8 mouse cellular contexts compared by ENCODE assay signal in the genomic region with DNA sequence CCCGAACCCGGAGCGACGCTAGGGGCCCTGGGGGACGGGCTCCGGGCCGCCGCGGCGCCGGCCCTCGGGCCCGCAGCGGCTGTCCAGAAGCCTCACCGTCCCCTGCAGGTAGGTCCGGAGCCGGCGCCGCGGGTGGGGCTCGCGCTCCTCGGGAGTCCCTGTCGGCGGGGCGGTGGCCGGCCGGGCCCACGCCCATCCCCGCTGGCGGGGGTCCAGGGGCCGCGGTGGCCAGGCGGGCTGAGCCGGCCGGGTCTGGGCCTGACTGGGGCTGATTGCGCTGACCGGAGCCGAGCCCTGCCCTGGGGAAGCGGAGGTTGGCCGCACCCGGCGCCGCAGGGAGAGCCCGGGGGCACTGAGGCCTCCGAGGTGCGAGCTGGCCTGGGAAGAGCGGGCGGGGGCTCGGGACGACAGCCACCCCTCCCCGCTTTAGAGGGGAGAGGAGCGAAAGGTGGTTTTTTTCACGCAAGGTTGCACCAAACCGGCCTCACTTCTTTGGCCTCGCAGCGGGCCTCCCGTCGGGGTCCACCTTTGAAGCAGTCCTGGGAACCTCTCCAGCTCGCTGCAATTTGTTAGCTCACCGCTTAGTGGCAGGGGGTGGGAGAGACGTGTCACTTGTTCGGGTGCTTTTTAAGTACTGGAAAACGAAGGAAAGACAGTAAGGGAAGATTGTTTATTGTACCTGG. TPM values are rescaled to one million over a fixed set of nuclear protein-coding genes. Genes with fewer than 3 reads are reported as not detected.
DNase-seq lines count a peak whose midpoint lies in the region; ATAC-seq and TF ChIP-seq lines count a peak whose summit lies in the region.

No protein-coding gene starts in this region.

- peak overlapping the region; percentile 48 for H3K27ac ChIP-seq in ES-E14 (ENCODE audit: insufficient read depth, low read depth, low read length, poor library complexity, severe bottlenecking)
- H3K27ac ChIP-seq in forebrain, embryonic 15.5 days (replicated peaks), result peak overlapping the region; percentile 91
- H3K27ac ChIP-seq in layer of hippocampus, adult 2 months, result peak overlapping the region; percentile 99
- H3K27ac ChIP-seq in lung, embryonic 14.5 days (ENCODE audit: low read depth), result peak overlapping the region; percentile 97

- under 1% methylated on average over 56 of the region's 64 CpGs for whole genome bisulfite sequencing in forebrain, embryonic 15.5 days
- WGBS in lung, embryonic 14.5 days, result under 1% methylated on average over 56 of the region's 64 CpGs

- H3K4me2 ChIP-seq in forebrain, embryonic 15.5 days (replicated peaks), result peak overlapping the region; percentile 73
- peak overlapping the region; percentile 81 for H3K4me2 ChIP-seq in lung, embryonic 14.5 days

- peak; percentile 85 for ATAC-seq in forebrain, embryonic 15.5 days (replicated peaks)
- ATAC-seq in lung, embryonic 14.5 days (ENCODE audit: insufficient read depth), result peak; percentile 92
- peak; percentile 49; the same call in 1 of the 2 replicates for ATAC-seq in neutrophil, adult 5-6 weeks (ENCODE audit: extremely low read depth, insufficient number of reproducible peaks, low FRiP score, poor library complexity, severe bottlenecking)

- intact Hi-C loops in heart, postnatal 25 days (cut with DNase I), result loop anchor here (2.0 to 5.0 kb wide), 2 partner anchors 17 to 96 kb away; no protein-coding TSS in a partner anchor

- DNase-seq in ES-E14 (ENCODE audit: low read depth, low spot score), result peak; percentile 45
- DNase-seq in cerebellum, adult 18-20 months, result peak; percentile 59 to 78
- peak; percentile 55 for DNase-seq in heart, postnatal 25 days (ENCODE audit: low spot score)
- DNase-seq in layer of hippocampus, adult 2 months (ENCODE audit: low spot score in 2 of 2), result peak; percentile 23 to 59
- peak; percentile 80 for DNase-seq in lung, embryonic 14.5 days
- DNase-seq in testis, postnatal 14 days (ENCODE audit: low spot score), result peak; percentile 85

- H3K4me3 ChIP-seq in ES-E14 (ENCODE audit: insufficient read depth in 1 of 2, low read depth in 1 of 2, low read length in 2 of 2, poor library complexity in 1 of 2, severe bottlenecking in 1 of 2), result peak overlapping the region; percentile 84 to 91
- peak overlapping the region; percentile 100 for H3K4me3 ChIP-seq in forebrain, embryonic 15.5 days
- peak overlapping the region; percentile 61 for H3K4me3 ChIP-seq in layer of hippocampus, adult 2 months
- peak overlapping the region; percentile 94 for H3K4me3 ChIP-seq in lung, embryonic 14.5 days (ENCODE audit: low read depth, low read length)

- peak; percentile 70 for TF ChIP-seq CTCF in layer of hippocampus, adult 2 months (conservative IDR thresholded peaks at IDR 0.05)
- peak; percentile 48 for TF ChIP-seq CTCF in lung, embryonic 14.5 days (IDR thresholded peaks at IDR 0.05; ENCODE audit: low read depth)

- no peaks in the 10 kb centered on the region for H3K27me3 ChIP-seq in forebrain, embryonic 15.5 days
- H3K27me3 ChIP-seq in lung, embryonic 14.5 days (ENCODE audit: insufficient read depth, low read length), result no peaks in the 10 kb centered on the region

- H3K36me3 ChIP-seq in ES-E14 (ENCODE audit: control insufficient read depth, insufficient read depth, low read length, poor library complexity, severe bottlenecking), result peaks cover 24% of the 10 kb centered on the region
- H3K36me3 ChIP-seq in forebrain, embryonic 15.5 days, result peaks cover 25% of the 10 kb centered on the region
- peaks cover 38% of the 10 kb centered on the region for H3K36me3 ChIP-seq in lung, embryonic 14.5 days (ENCODE audit: insufficient read depth)

- H3K9me3 ChIP-seq in ES-E14 (ENCODE audit: control insufficient read depth, insufficient read depth, low read depth, low read length), result no peaks in the 10 kb centered on the region
- no peaks in the 10 kb centered on the region for H3K9me3 ChIP-seq in forebrain, embryonic 15.5 days
- no peaks in the 10 kb centered on the region for H3K9me3 ChIP-seq in lung, embryonic 14.5 days (ENCODE audit: low read depth, low read length)

- in situ Hi-C loops in ES-E14 (cut with MboI; ENCODE audit: low sequenced_read_pairs in 2 of 2, unreplicated experiment in 2 of 2), result no loop called here

- H3K4me1 ChIP-seq in ES-E14 (ENCODE audit: control insufficient read depth in 2 of 2, insufficient read depth in 2 of 2, low read length in 2 of 2, poor library complexity in 1 of 2), result 0 out of 4 replicates have a peak, but pooled peaks cover 1% of the 10 kb centered on the region in 2 experiments
- H3K4me1 ChIP-seq in forebrain, embryonic 15.5 days, result peaks cover 54% of the 10 kb centered on the region
- H3K4me1 ChIP-seq in lung, embryonic 14.5 days (ENCODE audit: insufficient read depth), result peaks cover 13% of the 10 kb centered on the region

- peak overlapping the region; percentile 92 for H3K9ac ChIP-seq in ES-E14 (ENCODE audit: insufficient read depth, low read depth, low read length, poor library complexity, severe bottlenecking)
- H3K9ac ChIP-seq in forebrain, embryonic 15.5 days (replicated peaks), result peak overlapping the region; percentile 98
- peak overlapping the region; percentile 99 for H3K9ac ChIP-seq in lung, embryonic 14.5 days

TF ChIP-seq in ES-E14, 5 proteins besides CTCF, POLR2A, EP300 and RAD21:
- no peak for TF ChIP-seq CHD2 (IDR thresholded peaks at IDR 0.05; ENCODE audit: low read depth, low read length)
- TF ChIP-seq HCFC1 (IDR thresholded peaks at IDR 0.05; ENCODE audit: borderline replicate concordance, insufficient read depth, low read length), result no peak
- peak; percentile 53; the same call in 1 of the 2 replicates for TF ChIP-seq ZNF384 (IDR thresholded peaks at IDR 0.05; ENCODE audit: low read depth, low read length)
TF ChIP-seq in ES-E14: peak in this region for 1.

RNA-seq across cellular contexts. Expression of a gene that starts 0.5 kb away (rescaled TPM):
- total RNA-seq in ES-E14 (2012; rRNA removed), result 6.0 and 6.3 TPM in 2 replicates
- polyA plus RNA-seq in forebrain, embryonic 15.5 days (2015; fragmentation: Nextera tagmentation; extraction: Ambion mirVana), result 10.5 and 10.8 TPM in 2 replicates
- total RNA-seq in heart, postnatal 25 days (2021), result 10 to 100 TPM; 11.5 to 13.9 TPM
- 10 to 100 TPM; 32.6 to 35.8 TPM for total RNA-seq in layer of hippocampus, adult 2 months (2021)
- 13.1 and 14.2 TPM in 2 replicates for polyA plus RNA-seq in lung, embryonic 14.5 days (2014; fragmentation: Nextera tagmentation; extraction: Ambion mirVana)
- 21.9 and 24.8 TPM in 2 replicates for total RNA-seq in neutrophil, adult 5-6 weeks (2017)

RNA-seq across cellular contexts. Expression of a gene that starts 0.5 kb away (rescaled TPM):
- 112 and 118 TPM in 2 replicates for total RNA-seq in ES-E14 (2012; rRNA removed)
- polyA plus RNA-seq in forebrain, embryonic 15.5 days (2015; fragmentation: Nextera tagmentation; extraction: Ambion mirVana), result 163 and 164 TPM in 2 replicates
- total RNA-seq in heart, postnatal 25 days (2021), result 100 to 1,000 TPM in 1 of 2 experiments, 10 to 100 TPM in 1; 92.9 to 105 TPM
- total RNA-seq in layer of hippocampus, adult 2 months (2021), result 100 to 1,000 TPM; 151 to 162 TPM
- 114 and 118 TPM in 2 replicates for polyA plus RNA-seq in lung, embryonic 14.5 days (2014; fragmentation: Nextera tagmentation; extraction: Ambion mirVana)
- 57.1 and 65.1 TPM in 2 replicates for total RNA-seq in neutrophil, adult 5-6 weeks (2017)

RNA-seq across cellular contexts. Expression of a gene that starts 14.2 kb away (rescaled TPM):
- total RNA-seq in ES-E14 (2012; rRNA removed), result 58.6 and 81.1 TPM in 2 replicates
- 39.1 and 41.1 TPM in 2 replicates for polyA plus RNA-seq in forebrain, embryonic 15.5 days (2015; fragmentation: Nextera tagmentation; extraction: Ambion mirVana)
- total RNA-seq in heart, postnatal 25 days (2021), result 1 to 10 TPM; 4.5 to 6.2 TPM
- 1 to 10 TPM; 5.8 to 8.2 TPM for total RNA-seq in layer of hippocampus, adult 2 months (2021)
- 64.6 and 74.5 TPM in 2 replicates for polyA plus RNA-seq in lung, embryonic 14.5 days (2014; fragmentation: Nextera tagmentation; extraction: Ambion mirVana)
- 7.6 and 9.5 TPM in 2 replicates for total RNA-seq in neutrophil, adult 5-6 weeks (2017)

RNA-seq across cellular contexts. Expression of a gene that starts 44.3 kb away (rescaled TPM):
- 36.6 and 44.0 TPM in 2 replicates for total RNA-seq in ES-E14 (2012; rRNA removed)
- 41.8 and 42.5 TPM in 2 replicates for polyA plus RNA-seq in forebrain, embryonic 15.5 days (2015; fragmentation: Nextera tagmentation; extraction: Ambion mirVana)
- total RNA-seq in heart, postnatal 25 days (2021), result 10 to 100 TPM; 12.6 to 14.3 TPM
- total RNA-seq in layer of hippocampus, adult 2 months (2021), result 10 to 100 TPM; 16.6 to 18.3 TPM
- polyA plus RNA-seq in lung, embryonic 14.5 days (2014; fragmentation: Nextera tagmentation; extraction: Ambion mirVana), result 58.3 TPM in 2 replicates
- total RNA-seq in neutrophil, adult 5-6 weeks (2017), result 76.2 and 89.4 TPM in 2 replicates

Comparison
In these comparisons a context has a peak if more than half of its experiments do, and no peak if none do; other contexts are left out.
1. Peak in every context shown above with its lines: DNase-seq, ATAC-seq, H3K4me3 ChIP-seq and H3K27ac ChIP-seq.
2. H3K27ac ChIP-seq: peak in every context shown above with its lines; median percentile 99 in layer of hippocampus, adult 2 months; 97 in lung, embryonic 14.5 days; 91 in forebrain, embryonic 15.5 days; 48 in ES-E14.